Mouse (Mus musculus): Measurements from ENCODE around the gene Cfap74.

DNA sequence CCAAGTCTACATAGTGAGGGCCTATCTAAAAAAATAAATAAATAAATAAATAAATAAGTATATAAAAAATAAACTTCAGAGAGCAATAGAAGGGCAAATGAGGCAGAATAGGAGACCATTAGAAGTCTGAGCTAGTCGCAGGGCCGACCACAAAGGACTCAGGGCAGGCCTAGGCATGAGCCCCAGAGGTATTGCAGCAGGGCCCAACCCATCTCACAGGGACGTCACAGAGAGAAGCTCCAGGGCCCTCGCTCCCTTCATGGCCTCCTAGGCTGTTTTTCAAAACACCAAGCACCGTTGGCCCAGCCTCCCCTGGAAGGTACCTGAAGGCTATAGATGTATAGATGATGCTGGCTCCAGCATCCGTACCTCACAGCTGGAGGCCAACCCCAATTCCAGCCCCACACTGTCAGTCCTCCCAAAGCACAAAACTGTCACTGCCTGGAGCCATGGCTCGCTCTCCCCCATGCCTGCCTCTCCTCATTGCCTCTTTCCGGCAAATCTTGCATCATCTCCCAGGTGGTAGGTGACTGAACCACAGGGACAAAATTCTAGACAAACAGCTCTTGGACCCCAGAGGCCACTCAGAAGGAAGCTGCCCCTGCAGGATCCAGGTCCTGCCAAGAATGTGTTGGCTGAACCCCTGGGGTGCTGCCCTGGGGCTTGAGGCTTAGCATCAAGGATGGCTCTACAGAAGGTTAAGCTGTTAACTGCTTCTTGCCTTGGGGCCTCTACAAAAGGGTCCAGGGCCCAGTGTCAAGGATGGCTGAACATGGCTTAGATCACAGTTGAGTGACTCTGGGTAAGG, 73.9 kb downstream of the Cfap74 start:
- TF ChIP-seq CTCF (IDR thresholded peaks at IDR 0.05; ENCODE audit: low read depth) (no peak), EP300 (IDR thresholded peaks at IDR 0.05; ENCODE audit: low read depth) (no peak)

All from heart, postnatal 0 days (tissue).